Mouse (Mus musculus): ENCODE measurements at regions not wholly inside any gene's neighbourhood (a gene's known extent, or its start where the extent isn't known, plus 50 kb on each side); places are given as distances from the start of the nearest gene placed in this dataset.
A peak's percentile ranks its signal among the peaks of the same experiment; 100 is the strongest.

GRCm38 (mm10) chr8:86393374-86393773 lies 187.1 kb downstream of the Abcc12 start:
- H3K27ac ChIP-seq, result no peak overlapping the region
- DNase-seq (ENCODE audit: extremely low spot score in 1 of 2, low spot score in 2 of 2), result no peak
- TF ChIP-seq CTCF (IDR thresholded peaks at IDR 0.05), result no peak
- H3K4me3 ChIP-seq, result no peak overlapping the region
- intact Hi-C loops (cut with DNase I), result loop anchor here (5.0 kb wide), 2 partner anchors 66 to 79 kb away; no protein-coding TSS in a partner anchor

GRCm38 (mm10) chr8:86390715-86391114 lies 189.8 kb downstream of the Abcc12 start:
- H3K27ac ChIP-seq, result peak overlapping the region; percentile 80
- H3K4me3 ChIP-seq, result no peak overlapping the region
- intact Hi-C loops (cut with DNase I), result loop anchor here (5.0 kb wide), 2 partner anchors 63 to 82 kb away; no protein-coding TSS in a partner anchor
- DNase-seq (ENCODE audit: extremely low spot score in 1 of 2, low spot score in 2 of 2), result no peak
- no peak for TF ChIP-seq CTCF (IDR thresholded peaks at IDR 0.05)

GRCm38 (mm10) chr8:86389690-86390671 lies 190.5 kb downstream of the Abcc12 start:
- DNase-seq (ENCODE audit: extremely low spot score in 1 of 2, low spot score in 2 of 2), result peak; percentile 68 to 78
- intact Hi-C loops (cut with DNase I), result loop anchor here (5.0 kb wide), 3 partner anchors 63 to 108 kb away; no protein-coding TSS in a partner anchor
- Histone ChIP-seq H3K27ac (peak overlapping the region; percentile 80), H3K4me3 (no peak overlapping the region)
- no peak for TF ChIP-seq CTCF (IDR thresholded peaks at IDR 0.05)

GRCm38 (mm10) chr8:86385236-86385635 lies 195.2 kb downstream of the Abcc12 start:
- DNase-seq (ENCODE audit: extremely low spot score in 1 of 2, low spot score in 2 of 2), result no peak
- no peak for TF ChIP-seq CTCF (IDR thresholded peaks at IDR 0.05)
- peak overlapping the region; percentile 12; the same call in 1 of the 2 replicates for H3K27ac ChIP-seq
- intact Hi-C loops (cut with DNase I), result loop anchor here (5.0 kb wide), 1 partner anchor 103 kb away; no protein-coding TSS in a partner anchor
- H3K4me3 ChIP-seq, result no peak overlapping the region

GRCm38 (mm10) chr8:86381977-86382376 lies 198.5 kb downstream of the Abcc12 start:
- intact Hi-C loops (cut with DNase I), result no loop called here
- no peak for DNase-seq (ENCODE audit: extremely low spot score in 1 of 2, low spot score in 2 of 2)
- Histone ChIP-seq H3K4me3 (no peak overlapping the region), H3K27ac (no peak overlapping the region)
- no peak for TF ChIP-seq CTCF (IDR thresholded peaks at IDR 0.05)

- no peak for DNase-seq (ENCODE audit: extremely low spot score in 1 of 2, low spot score in 2 of 2)
- intact Hi-C loops (cut with DNase I), result no loop called here
- no peak overlapping the region for H3K27ac ChIP-seq
- TF ChIP-seq CTCF (IDR thresholded peaks at IDR 0.05), result no peak
- no peak overlapping the region for H3K4me3 ChIP-seq
These were observed 212.4 kb downstream of the Abcc12 start for GRCm38 (mm10) chr8:86368062-86368461.

GRCm38 (mm10) chr8:86366636-86367035 lies 213.8 kb downstream of the Abcc12 start:
- DNase-seq (ENCODE audit: extremely low spot score in 1 of 2, low spot score in 2 of 2), result no peak
- no peak for TF ChIP-seq CTCF (IDR thresholded peaks at IDR 0.05)
- no peak overlapping the region for H3K4me3 ChIP-seq
- H3K27ac ChIP-seq, result no peak overlapping the region
- intact Hi-C loops (cut with DNase I), result no loop called here

GRCm38 (mm10) chr8:86365726-86366125 lies 214.8 kb downstream of the Abcc12 start:
- Histone ChIP-seq H3K27ac (no peak overlapping the region), H3K4me3 (no peak overlapping the region)
- intact Hi-C loops (cut with DNase I), result no loop called here
- no peak for DNase-seq (ENCODE audit: extremely low spot score in 1 of 2, low spot score in 2 of 2)
- TF ChIP-seq CTCF (IDR thresholded peaks at IDR 0.05), result no peak

GRCm38 (mm10) chr8:86364898-86365297 lies 215.6 kb downstream of the Abcc12 start:
- Histone ChIP-seq H3K27ac (no peak overlapping the region), H3K4me3 (no peak overlapping the region)
- TF ChIP-seq CTCF (IDR thresholded peaks at IDR 0.05), result peak; percentile 29
- DNase-seq (ENCODE audit: extremely low spot score in 1 of 2, low spot score in 2 of 2), result no peak
- intact Hi-C loops (cut with DNase I), result no loop called here

GRCm38 (mm10) chr8:86360283-86360682 lies 220.2 kb downstream of the Abcc12 start:
- Histone ChIP-seq H3K27ac (no peak overlapping the region), H3K4me3 (no peak overlapping the region)
- intact Hi-C loops (cut with DNase I), result no loop called here
- TF ChIP-seq CTCF (IDR thresholded peaks at IDR 0.05), result no peak
- no peak for DNase-seq (ENCODE audit: extremely low spot score in 1 of 2, low spot score in 2 of 2)

- no peak for TF ChIP-seq CTCF (IDR thresholded peaks at IDR 0.05)
- DNase-seq (ENCODE audit: extremely low spot score in 1 of 2, low spot score in 2 of 2), result no peak
- Histone ChIP-seq H3K27ac (no peak overlapping the region), H3K4me3 (no peak overlapping the region)
- intact Hi-C loops (cut with DNase I), result no loop called here
These were observed 221.0 kb downstream of the Abcc12 start for GRCm38 (mm10) chr8:86359518-86359917.

- H3K27ac ChIP-seq, result no peak overlapping the region
- intact Hi-C loops (cut with DNase I), result no loop called here
- no peak for DNase-seq (ENCODE audit: extremely low spot score in 1 of 2, low spot score in 2 of 2)
- no peak for TF ChIP-seq CTCF (IDR thresholded peaks at IDR 0.05)
- no peak overlapping the region for H3K4me3 ChIP-seq
These were observed 226.7 kb downstream of the Abcc12 start for GRCm38 (mm10) chr8:86353816-86354215.

Measured in left cerebral cortex, adult 2 months (tissue).